Mouse (Mus musculus): ENCODE data around the gene Prl7a2.

Prl7a2 gene

GRCm38 (mm10) chr13:27667936-27668335, at the start of gene Prl7a2:
Gene Prl7a2 (minus strand): TSS chr13:27668036.
- no peak for DNase-seq

- DNase-seq = no peak
Observed at GRCm38 (mm10) chr13:27716636-27717035, 48.8 kb upstream of the Prl7a2 start, which contains the start of gene Prl7d1. Gene Prl7d1 (minus strand): TSS chr13:27716736.

GRCm38 (mm10) chr13:27706521-27706920, 38.7 kb upstream of the Prl7a2 start:
- DNase-seq = no peak

DNA sequence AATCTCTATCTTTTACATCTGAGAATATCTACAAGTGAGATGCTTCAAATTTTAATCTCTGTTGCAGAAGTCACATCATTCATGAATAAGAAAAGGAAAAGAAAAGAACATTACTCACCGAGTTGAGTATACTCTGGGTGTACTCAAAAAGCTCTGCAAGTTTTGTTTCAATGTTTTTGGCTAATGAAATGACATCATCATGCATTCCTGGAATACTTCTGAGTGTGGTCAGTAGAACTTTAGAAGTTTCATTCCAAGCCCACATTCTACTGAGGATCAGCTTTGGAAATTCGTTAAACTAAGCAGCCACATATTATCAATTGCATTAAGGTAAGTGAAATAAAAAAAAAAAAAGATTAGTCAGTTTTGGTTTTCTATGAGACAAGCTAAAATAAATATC, 7.1 kb downstream of the Prl7a2 start:
- no peak for DNase-seq

- DNase-seq = no peak
Observed at GRCm38 (mm10) chr13:27642393-27642792, 25.4 kb downstream of the Prl7a2 start, which contains the start of gene Prl7a1. Gene Prl7a1 (minus strand): TSS chr13:27642493.

GRCm38 (mm10) chr13:27610482-27610881, 57.4 kb downstream of the Prl7a2 start, which contains the start of gene Prl7b1:
Gene Prl7b1 (minus strand): TSS chr13:27610582.
- no peak for DNase-seq
